Mouse (Mus musculus) E14TG2a.4 (cell line): Measurements from ENCODE around the gene Adamtsl1.

Experiments used
- H3K27me3 ChIP-seq: 2 replicates; pipeline ENCODE4 v1.6.1; 2014; ENCODE audit warnings: low read length, control low read depth; ENCODE audit not compliant: insufficient read depth
- H3K36me3 ChIP-seq: 2 replicates; pipeline ENCODE4 v1.6.1; 2014; ENCODE audit warnings: low read length, control low read depth; ENCODE audit not compliant: insufficient read depth
- H3K4me1 ChIP-seq: replicated peaks from 2 replicates; pipeline ENCODE4 v1.6.1; 2014; ENCODE audit warnings: low read depth, low read length, control low read depth
- H3K4me3 ChIP-seq: replicated peaks from 2 replicates; pipeline ENCODE4 v1.5.1; 2014; ENCODE audit warnings: mild to moderate bottlenecking, low read length
- H3K9me3 ChIP-seq: 2 replicates; pipeline ENCODE4 v1.6.1; 2014; ENCODE audit warnings: low read length, control low read depth
- CTCF ChIP-seq: conservative IDR thresholded peaks from 2 replicates; pipeline ENCODE4 v1.5.1; 2014; ENCODE audit warnings: low read length
- NANOG ChIP-seq: IDR thresholded peaks from 2 replicates; pipeline ENCODE4 v1.6.1; 2014; ENCODE audit warnings: borderline replicate concordance, low read length, mixed read lengths
- POU5F1 ChIP-seq: IDR thresholded peaks from 2 replicates; pipeline ENCODE4 v1.6.1; 2014; ENCODE audit warnings: low read length, borderline replicate concordance

The Adamtsl1 gene

DNA sequence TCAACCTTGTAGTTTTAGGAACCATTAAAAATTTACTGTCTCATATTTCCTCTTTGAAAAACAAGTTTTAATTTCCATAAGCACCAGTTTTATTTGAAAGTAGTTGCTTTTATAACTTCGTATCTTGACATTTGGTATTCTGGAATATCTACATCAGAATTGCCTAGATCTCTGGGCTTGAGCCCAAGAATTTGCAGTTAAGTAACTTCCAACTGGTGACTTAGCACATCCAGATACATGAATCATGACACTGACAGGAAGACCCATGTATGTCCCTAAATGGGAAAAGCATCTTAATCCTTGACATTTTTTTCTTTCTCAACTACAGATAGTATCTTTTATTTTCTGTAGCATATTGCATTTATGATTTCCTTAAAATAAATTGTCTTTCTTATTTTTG, 713.1 kb downstream of the Adamtsl1 start:
- Histone ChIP-seq H3K4me3 (no peak overlapping the region), H3K36me3 (no peaks in the 10 kb centered on the region), H3K4me1 (no peaks in the 10 kb centered on the region), H3K27me3 (no peaks in the 10 kb centered on the region), H3K9me3 (no peaks in the 10 kb centered on the region)
- TF ChIP-seq CTCF = no peak
- no peak for TF ChIP-seq POU5F1
- no peak for TF ChIP-seq NANOG

GRCm38 (mm10) chr4:86233197-86233596, 719.2 kb downstream of the Adamtsl1 start:
- no peaks in the 10 kb centered on the region for H3K9me3 ChIP-seq
- H3K4me1 ChIP-seq = no peaks in the 10 kb centered on the region
- H3K4me3 ChIP-seq = no peak overlapping the region
- TF ChIP-seq NANOG = no peak
- TF ChIP-seq CTCF = no peak
- no peak for TF ChIP-seq POU5F1
- H3K27me3 ChIP-seq = no peaks in the 10 kb centered on the region
- no peaks in the 10 kb centered on the region for H3K36me3 ChIP-seq

GRCm38 (mm10) chr4:86241854-86242424, 728.0 kb downstream of the Adamtsl1 start:
- H3K27me3 ChIP-seq = no peaks in the 10 kb centered on the region
- H3K9me3 ChIP-seq = no peaks in the 10 kb centered on the region
- H3K36me3 ChIP-seq = no peaks in the 10 kb centered on the region
- TF ChIP-seq CTCF (no peak), NANOG (peak; percentile 82), POU5F1 (peak; percentile 68; the same call in 1 of the 2 replicates)
- H3K4me1 ChIP-seq = peaks cover 30% of the 10 kb centered on the region
- no peak overlapping the region for H3K4me3 ChIP-seq

DNA sequence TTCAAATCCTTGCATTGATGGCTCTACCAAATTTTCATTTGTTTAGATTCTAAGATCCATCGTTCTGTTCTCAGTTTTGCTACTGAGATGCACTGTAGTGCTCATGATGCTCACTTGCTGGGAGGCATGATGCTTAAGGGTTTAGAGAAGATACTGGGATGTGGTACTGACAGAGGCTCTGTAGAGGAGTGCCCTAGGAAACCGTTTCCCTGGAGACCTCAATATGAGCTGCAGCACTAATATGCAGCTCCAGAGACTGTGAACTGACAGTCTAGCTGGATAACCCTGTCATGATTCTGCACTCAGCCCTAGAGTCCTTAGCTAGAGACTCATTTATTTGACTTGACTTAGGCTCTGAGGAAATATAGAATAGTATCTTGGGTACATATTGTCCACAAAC, 756.1 kb downstream of the Adamtsl1 start:
- no peaks in the 10 kb centered on the region for H3K9me3 ChIP-seq
- TF ChIP-seq CTCF = no peak
- no peak for TF ChIP-seq POU5F1
- TF ChIP-seq NANOG = no peak
- H3K4me3 ChIP-seq = no peak overlapping the region
- no peaks in the 10 kb centered on the region for H3K27me3 ChIP-seq
- H3K36me3 ChIP-seq = no peaks in the 10 kb centered on the region
- no peaks in the 10 kb centered on the region for H3K4me1 ChIP-seq

- peaks cover 9% of the 10 kb centered on the region for H3K4me1 ChIP-seq
- no peaks in the 10 kb centered on the region for H3K36me3 ChIP-seq
- H3K27me3 ChIP-seq = peaks cover 2% of the 10 kb centered on the region; the same call in 1 of the 2 replicates
- H3K4me3 ChIP-seq = no peak overlapping the region
- no peaks in the 10 kb centered on the region for H3K9me3 ChIP-seq
- no peak for TF ChIP-seq NANOG
- TF ChIP-seq CTCF = no peak
- TF ChIP-seq POU5F1 = no peak
Observed at GRCm38 (mm10) chr4:86273703-86274355, 759.9 kb downstream of the Adamtsl1 start.

DNA sequence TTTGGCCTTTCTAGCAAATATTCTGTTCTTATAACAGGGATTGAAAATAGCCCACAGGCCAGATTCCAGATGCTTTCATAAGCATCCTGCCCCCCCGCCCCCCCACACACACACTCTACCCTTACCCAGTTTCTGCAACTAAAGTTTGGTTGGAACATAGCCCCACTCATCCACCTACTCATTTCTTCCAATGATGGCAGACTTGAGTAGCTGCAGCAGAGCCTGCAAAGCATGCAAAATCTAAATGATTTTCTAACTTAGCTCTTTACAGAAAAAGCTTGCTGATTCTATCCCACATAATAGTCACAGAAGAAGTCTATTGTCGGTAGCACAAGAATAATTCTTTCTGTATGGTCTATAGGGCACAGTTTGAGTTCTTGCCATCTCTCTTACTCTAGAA, 760.7 kb downstream of the Adamtsl1 start:
- Histone ChIP-seq H3K9me3 (no peaks in the 10 kb centered on the region), H3K4me3 (no peak overlapping the region), H3K36me3 (no peaks in the 10 kb centered on the region), H3K27me3 (peaks cover 2% of the 10 kb centered on the region; the same call in 1 of the 2 replicates), H3K4me1 (peaks cover 9% of the 10 kb centered on the region)
- no peak for TF ChIP-seq CTCF
- TF ChIP-seq NANOG = no peak
- no peak for TF ChIP-seq POU5F1

GRCm38 (mm10) chr4:86276021-86276813, 762.2 kb downstream of the Adamtsl1 start:
- peaks cover 2% of the 10 kb centered on the region; the same call in 1 of the 2 replicates for H3K27me3 ChIP-seq
- TF ChIP-seq NANOG (no peak), POU5F1 (no peak), CTCF (no peak)
- no peaks in the 10 kb centered on the region for H3K36me3 ChIP-seq
- H3K4me1 ChIP-seq = peaks cover 9% of the 10 kb centered on the region
- peak overlapping the region; percentile 27; the same call in 1 of the 2 replicates for H3K4me3 ChIP-seq
- H3K9me3 ChIP-seq = no peaks in the 10 kb centered on the region

GRCm38 (mm10) chr4:86278546-86278945, 764.6 kb downstream of the Adamtsl1 start:
- Histone ChIP-seq H3K9me3 (no peaks in the 10 kb centered on the region), H3K4me3 (no peak overlapping the region), H3K27me3 (peaks cover 2% of the 10 kb centered on the region; the same call in 1 of the 2 replicates), H3K36me3 (no peaks in the 10 kb centered on the region), H3K4me1 (peaks cover 9% of the 10 kb centered on the region)
- TF ChIP-seq NANOG (no peak), POU5F1 (no peak), CTCF (no peak)
